Mouse (Mus musculus) heart, adult 9 months (tissue): ENCODE results near the gene Wdr5.
"Not testable (repeated sequence)": the region's sequence is repeated elsewhere in the genome, so short reads cannot be mapped to it uniquely, and the experiment has no call there.

Experiments used
- DNase-seq, 2 experiments: peaks; one replicate each; pipeline ENCODE4 v3.0.0; 2022; ENCODE audit warnings: low spot score in 2 of 2

The Wdr5 gene

GRCm38 (mm10) chr2:27496391-27497028, 18.4 kb upstream of the Wdr5 start:
- no peak for DNase-seq

- peak; percentile 53 to 73 for DNase-seq
These were observed 10.7 kb upstream of the Wdr5 start for GRCm38 (mm10) chr2:27504113-27504885.

GRCm38 (mm10) chr2:27505539-27505938, 9.4 kb upstream of the Wdr5 start:
- DNase-seq, result peak in 1 of 2 experiments; percentile 19

- DNase-seq, result not testable (repeated sequence)
These were observed 8.3 kb upstream of the Wdr5 start for GRCm38 (mm10) chr2:27506658-27507057.

- DNase-seq, result no peak
These were observed 7.4 kb upstream of the Wdr5 start, which contains the start of gene Brd3 for GRCm38 (mm10) chr2:27507562-27507961. Gene Brd3 (minus strand): TSS chr2:27507662.

GRCm38 (mm10) chr2:27510706-27511105, 4.3 kb upstream of the Wdr5 start:
- DNase-seq, result no peak

- DNase-seq, result no peak
These were observed 2.0 kb upstream of the Wdr5 start for GRCm38 (mm10) chr2:27512909-27513308.

GRCm38 (mm10) chr2:27513861-27514260, 1.1 kb upstream of the Wdr5 start:
- no peak for DNase-seq

DNA sequence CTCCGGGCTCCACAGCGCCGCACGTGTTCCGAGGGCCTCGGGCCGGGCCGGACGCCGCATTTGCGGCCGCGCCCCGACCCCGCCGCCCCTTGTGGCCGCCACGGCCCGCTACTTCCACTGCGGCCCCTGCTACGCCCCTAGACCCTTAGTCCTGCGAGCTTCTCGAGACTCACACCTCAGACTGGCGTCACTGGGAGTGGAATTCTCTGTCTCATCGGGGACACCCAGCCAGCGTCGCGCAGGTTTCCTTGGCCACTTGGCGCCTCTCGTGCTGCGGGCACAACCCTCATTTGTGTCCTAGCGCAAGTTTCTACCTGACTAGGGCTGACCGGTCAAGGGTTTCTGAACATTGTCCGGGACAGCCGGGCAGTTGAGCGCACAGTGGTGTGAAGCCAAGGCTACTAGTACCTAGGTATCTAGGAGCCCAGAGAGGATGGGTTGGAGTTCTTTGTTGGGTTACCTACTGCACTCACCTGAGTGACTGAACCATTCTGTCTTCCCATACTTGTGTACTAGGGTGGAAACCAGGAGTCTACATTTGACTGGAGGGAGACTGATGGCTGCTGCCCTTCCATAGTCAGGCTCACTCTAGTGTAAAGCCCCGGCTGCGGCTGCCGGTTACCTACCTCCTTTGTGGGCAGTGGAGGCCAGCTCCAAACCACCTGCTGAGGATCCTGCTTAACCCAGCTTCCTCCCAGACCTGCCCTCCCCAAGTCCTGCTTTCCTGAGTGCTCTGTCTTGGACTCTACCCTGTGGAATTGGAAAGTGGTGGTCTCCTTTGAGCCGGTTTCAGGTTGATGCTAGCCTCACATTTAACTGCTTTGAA, 597 bp downstream of the Wdr5 start:
- no peak for DNase-seq

DNA sequence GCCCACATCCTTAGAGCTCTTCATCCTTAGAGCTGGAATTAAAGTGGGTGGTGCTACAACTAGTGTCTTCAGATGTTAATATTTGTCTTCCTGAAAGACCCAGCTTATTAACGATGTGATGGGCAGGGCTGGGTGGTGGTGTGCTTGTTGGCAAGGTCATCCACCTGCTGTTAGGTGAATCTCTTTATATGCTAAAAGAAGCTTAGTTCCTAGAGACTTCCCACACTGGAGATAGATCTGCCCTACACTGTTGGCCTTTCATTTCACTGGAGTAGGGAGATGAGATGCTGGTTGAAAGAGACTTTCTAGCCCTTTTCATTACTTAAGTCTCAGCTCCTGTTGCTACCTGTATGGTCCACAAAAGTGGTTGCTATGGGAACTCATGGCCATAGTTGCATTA, 1.3 kb downstream of the Wdr5 start:
- no peak for DNase-seq

DNA sequence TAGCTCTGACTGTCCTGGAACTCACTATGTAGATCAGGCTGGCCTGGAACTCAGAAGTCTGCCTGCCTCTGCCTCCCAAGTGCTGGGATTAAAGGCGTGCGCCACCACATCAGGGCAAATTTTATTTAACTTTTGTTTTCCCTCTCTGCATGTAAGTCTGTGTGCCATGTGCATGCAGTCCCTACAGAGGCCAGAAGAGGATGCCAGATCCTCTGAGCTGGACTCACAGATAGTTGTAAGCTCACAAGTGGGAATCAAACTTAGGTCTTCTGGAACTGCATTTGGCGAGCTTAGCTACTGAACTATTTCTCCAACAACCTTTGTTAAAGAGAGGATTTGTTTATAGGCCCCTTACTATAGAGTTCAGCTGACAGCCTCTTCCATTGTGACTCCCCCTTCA, 3.3 kb downstream of the Wdr5 start:
- no peak for DNase-seq

DNA sequence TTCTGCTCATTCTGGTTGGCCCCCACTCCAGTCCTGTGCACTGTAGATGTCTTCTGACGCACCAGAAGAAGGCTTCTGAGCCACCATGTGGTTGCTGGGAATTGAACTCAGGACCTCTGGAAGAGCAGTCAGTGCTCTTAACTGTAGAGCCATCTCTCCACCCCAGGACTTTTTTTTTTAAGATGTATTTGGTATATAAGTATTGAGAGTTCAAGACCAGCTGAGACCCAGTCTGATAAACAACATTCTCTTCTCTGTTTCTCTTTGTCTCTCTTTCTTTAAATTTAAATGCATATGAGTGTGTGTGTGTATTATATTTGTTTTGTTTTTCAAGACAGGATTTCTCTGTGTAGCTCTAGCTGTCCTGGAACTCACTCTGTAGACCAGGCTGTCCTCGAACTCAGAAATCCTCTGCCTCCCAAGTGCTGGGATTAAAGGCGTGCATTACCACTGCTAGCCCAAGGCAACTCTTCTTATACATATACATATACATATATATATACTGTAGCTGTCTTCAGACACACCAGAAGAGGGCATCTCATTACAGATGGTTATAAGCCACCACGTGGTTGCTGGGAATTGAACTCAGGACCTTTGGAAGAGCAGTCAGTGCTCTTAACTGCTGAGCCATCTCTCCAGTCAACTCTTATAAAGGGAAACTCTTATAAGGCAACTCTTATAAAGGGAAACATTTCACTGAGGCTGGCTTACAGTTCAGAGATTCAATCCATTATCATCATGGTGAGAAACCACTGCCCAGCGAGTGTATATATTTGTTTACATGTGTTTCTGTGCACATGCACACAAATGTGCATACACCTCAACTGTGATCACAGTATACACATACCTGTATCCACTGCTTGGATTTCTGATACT, 23.7 kb downstream of the Wdr5 start:
- not testable (repeated sequence) for DNase-seq

DNA sequence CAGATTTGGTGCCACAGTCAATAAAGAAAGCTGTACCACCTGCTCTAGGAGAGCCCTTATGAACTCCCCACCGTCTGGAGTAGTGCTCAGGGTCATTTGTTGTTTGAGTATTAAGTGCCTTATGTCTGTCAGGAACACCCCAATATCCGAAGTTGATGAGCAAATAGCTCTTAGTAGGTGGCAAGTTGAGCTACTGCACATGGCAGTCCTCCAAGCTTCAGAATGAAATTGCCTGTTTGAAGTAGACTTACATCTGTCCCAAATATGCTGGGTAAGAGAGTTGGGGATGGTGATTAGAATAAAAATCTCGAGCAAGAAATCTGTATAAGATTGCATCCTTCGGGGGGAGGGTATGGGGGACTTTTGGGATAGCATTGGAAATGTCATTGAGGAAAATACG, 24.4 kb downstream of the Wdr5 start:
- DNase-seq, result no peak

DNA sequence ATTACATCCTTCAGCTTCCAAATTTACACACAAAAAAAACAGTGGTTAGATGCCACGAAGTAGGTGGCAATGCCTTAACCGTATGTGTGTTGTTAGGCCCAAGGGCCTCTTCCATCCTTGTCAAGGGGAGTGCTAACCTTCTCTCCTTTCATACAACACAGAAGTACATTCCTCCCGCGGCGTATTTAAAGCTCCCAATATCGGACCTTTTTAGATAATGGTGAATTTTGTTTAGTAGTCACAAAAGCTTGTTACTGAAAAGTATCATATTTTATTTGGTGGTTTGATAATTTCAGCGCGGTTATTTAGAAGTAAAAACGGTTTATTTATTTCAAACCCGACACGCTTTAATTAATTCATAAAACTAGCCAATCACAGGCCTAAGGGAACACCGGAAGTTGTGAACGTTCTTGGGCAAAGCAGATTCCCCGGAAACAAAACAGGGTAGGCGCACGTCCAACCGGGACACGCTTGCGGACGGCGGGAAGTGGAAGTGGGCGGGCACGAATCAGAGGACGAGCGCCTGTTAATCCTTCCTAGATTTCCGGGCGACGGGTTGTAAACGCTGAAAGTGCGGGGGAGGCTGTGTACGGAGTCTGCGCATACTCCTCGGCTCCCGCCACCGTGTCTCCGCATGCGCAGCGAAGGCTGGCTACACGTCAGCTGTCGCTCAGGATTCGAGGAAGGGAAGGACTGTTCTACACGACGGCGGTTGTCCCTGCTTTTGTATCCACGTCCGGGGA, 25.0 kb downstream of the Wdr5 start:
- DNase-seq, result peak; percentile 99

DNA sequence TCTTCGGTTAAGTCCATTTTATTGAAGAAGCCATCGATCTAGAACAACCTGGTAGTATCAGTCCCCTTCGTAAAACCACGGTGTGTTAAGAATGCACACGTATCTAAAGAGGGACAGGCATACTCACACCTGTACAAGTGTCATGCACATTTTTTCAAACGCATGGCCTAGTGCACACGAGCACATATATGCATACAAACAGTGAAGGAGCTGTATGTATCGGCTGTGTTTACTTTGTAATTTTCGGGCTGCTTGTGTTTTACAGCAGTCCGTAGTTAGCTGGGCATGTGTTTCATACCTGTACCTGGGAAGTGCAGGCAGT, 25.5 kb downstream of the Wdr5 start:
- DNase-seq, result no peak

GRCm38 (mm10) chr2:27541225-27541624, 26.3 kb downstream of the Wdr5 start:
- DNase-seq, result no peak

GRCm38 (mm10) chr2:27544613-27545012, 29.7 kb downstream of the Wdr5 start:
- no peak for DNase-seq

DNA sequence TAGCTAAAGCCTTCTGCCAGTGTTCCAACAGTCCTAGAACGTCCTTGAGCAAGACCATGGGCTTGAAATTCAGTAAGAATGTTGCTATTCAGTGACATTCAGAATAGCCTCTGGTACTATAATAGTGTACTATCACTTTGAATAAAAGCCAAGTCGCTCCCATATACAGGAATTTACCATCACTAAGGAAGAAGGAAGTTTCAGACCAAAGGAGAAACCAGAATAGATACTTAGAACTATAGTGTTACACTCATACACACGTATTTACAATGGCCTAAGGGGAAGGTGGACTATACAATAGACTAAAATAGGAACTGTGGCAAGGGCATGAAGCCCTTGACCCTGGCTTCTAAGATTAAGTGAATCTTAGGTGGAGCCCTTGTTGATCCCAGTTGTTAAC, 30.6 kb downstream of the Wdr5 start:
- not testable (repeated sequence) for DNase-seq

DNA sequence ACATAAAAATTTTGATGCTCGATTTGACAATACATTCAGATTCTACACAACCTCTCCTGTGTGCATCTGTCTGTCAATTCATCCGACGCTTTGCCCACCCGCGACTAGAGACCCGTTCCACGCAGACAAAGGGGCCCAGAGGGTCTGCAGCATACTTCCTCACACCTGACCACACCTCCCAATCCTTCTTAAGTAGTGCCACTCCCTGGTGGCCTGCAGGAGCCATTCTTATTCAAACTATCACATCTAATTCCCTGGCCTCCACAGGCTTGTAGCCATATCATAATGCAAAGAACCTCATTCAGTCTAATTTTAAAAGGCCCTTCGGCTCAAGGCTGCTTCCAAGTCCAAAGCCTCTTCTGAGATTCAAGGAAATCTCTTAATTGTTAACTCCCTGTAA, 31.1 kb downstream of the Wdr5 start:
- not testable (repeated sequence) for DNase-seq

DNA sequence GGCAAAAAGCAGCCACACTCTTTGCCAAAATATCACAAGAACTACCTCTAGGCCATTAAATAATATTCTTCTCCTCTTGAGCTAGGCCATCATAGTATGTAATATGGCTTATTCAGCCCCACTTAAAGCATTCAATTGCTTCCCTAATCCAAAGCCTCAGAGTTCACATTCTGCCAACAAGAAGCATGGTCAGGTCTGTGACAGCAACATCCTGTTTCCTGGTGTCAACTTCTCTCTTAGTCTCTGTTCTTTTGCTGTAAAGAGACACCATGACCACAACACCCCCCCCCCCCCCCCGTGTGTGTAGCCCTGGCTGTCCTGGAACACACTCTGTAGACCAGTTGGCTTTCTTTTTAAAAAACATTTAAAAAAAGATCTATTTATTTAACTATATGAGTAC, 32.4 kb downstream of the Wdr5 start:
- DNase-seq, result no peak

GRCm38 (mm10) chr2:27547986-27548385, 33.0 kb downstream of the Wdr5 start:
- DNase-seq, result no peak
